Mouse (Mus musculus) CD8-positive naive resting alpha-beta T cell, adult 2 months (primary cell): ENCODE data around the gene Rfng.
"Not testable (repeated sequence)": the region's sequence is repeated elsewhere in the genome, so short reads cannot be mapped to it uniquely, and the experiment has no call there.

ENCODE experiments used
- DNase-seq, 2 experiments: peaks; one replicate each; pipeline ENCODE4 v3.0.0; 2022; ENCODE audit warnings: low read depth in 2 of 2, low spot score in 2 of 2

Rfng gene

DNA sequence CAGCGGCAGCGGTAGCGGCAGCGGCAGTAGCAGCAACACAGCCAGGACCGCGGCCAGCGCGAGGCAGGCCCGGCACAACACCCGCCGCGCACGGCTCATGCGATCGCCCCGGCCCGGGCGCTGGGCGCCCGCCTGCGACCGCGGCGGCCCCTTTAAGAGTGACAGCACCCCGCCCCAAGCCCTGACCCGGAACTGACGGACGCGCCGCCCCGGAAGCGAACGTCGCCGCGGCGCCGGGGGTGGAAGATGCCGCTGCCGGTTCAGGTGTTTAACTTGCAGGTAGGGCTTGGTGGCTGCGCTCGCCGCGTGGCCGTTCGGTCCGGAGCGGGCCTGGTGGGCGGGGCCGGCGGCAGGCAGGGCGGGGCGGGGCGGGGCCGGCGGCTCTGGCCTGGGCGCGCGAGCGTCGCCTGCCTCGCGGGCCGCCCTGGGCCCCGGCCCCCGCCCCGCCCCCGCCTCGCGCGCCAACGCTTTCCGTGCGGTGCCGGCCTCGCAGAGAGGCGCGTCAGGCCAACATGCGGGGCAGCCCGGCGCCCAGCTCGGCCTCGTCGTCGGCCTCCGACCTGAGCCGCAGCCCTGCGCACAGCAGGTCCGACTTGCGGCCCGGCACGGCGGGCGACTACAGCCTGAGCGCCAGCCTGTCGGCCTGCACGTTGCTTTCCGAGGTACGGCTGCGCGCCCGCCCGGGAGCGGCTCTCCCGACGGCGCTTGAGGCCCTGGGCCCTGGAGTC, at the start of gene Rfng, which contains the start of gene Gps1:
Rfng (minus strand) TSS at position 144 of the 728 bp plus-strand sequence.
Gps1 (plus strand) TSS at position 209 of the 728 bp plus-strand sequence.
- DNase-seq, result peak; percentile 65 to 70

DNA sequence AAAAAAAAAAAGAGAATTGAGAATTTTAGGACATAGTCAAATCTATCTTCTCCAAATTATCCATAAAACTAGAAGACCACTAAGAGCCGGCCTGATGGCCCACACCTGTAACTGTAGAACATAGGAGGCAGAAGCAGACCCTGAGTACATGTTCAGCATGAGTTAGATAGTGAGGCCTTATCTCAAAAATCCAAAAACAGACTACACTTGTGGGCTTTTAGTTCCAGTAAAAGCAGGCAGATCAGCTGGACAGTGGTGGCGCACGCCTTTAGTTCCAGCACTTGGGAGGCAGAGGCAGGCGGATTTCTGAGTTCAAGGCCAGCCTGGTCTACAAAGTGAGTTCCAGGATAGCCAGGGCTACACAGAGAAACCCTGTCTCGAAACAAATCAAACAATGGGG, 49.0 kb upstream of the Rfng start:
- not testable (repeated sequence) for DNase-seq

DNA sequence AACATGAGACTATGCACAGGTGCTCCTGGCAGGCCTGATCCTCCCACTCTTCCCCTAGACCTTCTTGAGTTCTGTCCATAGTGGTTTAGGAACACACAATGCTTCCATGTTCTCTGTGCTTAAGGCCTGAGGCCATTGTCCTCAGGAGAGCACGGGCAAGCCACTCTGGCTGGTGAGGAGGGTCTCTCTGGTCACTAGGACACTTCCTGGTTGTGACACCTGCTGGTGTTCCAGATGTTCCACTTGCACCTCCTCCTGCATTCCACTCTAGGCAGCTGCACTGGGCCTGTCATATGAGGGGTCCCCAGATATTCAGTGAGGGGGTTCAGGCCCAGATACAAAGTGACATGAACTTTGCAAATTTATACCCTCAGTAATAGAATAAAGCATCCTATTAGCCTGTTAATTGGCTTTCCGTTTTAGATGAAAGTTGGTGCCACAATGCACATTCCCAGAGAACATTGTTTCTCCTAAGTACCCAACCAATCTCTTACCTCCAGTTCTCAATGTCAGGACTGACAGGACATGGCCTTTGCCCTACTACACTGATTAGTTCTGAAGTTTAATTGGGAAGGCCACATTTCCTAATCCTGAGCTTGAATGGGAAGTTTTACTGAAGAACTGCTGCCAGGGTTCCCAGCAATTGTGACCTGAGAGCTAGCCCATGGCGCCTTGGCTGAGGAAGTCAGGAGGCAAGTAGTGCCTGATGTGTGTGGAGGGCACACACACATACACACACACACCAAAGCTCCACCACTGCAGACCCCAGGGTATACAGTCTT, 47.8 kb upstream of the Rfng start:
- DNase-seq, result no peak

DNA sequence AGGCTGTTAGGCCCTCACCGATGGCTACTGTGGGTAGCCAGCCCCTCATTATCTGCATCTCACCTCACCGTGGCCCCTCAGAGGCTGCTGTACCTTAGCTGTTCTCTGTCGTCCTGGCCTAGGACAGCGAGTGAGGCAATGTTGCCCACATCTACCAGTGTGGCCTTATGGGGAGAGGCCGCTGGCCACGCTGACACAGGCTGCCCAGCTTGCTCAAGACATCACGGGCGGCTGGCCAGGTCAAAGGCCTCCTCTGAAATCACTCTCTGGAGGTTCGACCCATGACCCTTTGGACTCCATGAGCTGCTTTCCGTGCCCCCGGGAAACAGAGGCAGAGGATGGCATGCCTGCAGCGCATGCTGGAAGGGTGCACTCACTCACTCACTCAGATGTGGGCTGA, 46.7 kb upstream of the Rfng start:
- DNase-seq, result no peak

DNA sequence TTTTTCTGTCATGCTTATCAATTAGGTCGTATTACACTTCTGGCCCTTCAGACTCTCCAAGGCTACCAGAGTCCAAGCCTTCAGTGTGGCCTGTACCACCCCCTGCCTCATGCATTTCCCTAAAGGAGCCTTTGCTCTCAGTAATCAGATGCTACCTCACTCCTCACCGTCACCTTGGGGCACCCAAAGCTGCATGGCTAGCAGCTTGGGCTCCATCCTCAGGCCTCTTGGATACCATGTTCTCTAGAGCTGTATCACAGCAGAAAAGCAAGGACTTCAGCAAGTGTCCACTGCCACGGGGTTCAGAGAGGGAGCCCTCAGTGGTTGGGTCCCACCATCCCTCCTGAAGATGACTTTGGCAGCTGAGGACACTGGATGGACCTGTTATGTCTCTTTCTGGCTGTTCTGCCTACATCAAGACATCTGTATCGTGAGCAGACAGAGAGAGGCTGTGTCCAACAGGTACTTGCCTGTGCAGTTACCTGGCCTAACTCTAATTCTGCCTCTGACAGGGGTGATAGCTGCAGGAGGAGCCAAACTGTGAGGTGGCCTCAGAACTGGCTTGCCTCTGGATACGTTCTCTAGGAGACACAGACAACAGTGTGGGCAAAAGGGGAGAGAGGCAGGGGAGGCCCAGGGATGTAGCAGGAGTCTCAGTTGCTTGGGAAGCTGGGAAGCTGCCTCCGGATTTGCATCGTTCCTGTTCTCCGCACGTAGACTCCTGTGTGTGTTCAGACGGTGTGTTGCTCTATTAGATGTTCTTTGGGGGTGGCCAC, 45.9 kb upstream of the Rfng start:
- DNase-seq, result no peak

DNA sequence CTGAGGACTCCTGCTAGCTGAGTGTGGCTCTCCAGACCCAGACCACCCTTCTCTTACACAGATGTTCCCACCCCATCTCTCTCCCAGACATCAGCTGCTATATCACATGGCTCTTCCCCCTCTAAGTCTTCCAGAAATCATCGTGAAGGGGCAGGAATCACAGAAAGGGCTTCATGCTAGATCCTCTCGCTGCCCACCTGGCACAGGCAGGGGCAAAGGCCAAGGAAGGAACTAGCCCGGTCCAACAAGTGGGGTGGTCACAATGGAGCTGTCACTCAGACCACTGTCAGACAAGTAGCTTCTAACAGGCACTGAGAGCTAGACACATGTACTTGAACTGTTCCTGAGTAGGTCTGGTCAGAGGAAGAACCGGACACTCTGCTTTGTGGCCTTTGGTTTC, 44.4 kb upstream of the Rfng start:
- DNase-seq, result no peak

DNA sequence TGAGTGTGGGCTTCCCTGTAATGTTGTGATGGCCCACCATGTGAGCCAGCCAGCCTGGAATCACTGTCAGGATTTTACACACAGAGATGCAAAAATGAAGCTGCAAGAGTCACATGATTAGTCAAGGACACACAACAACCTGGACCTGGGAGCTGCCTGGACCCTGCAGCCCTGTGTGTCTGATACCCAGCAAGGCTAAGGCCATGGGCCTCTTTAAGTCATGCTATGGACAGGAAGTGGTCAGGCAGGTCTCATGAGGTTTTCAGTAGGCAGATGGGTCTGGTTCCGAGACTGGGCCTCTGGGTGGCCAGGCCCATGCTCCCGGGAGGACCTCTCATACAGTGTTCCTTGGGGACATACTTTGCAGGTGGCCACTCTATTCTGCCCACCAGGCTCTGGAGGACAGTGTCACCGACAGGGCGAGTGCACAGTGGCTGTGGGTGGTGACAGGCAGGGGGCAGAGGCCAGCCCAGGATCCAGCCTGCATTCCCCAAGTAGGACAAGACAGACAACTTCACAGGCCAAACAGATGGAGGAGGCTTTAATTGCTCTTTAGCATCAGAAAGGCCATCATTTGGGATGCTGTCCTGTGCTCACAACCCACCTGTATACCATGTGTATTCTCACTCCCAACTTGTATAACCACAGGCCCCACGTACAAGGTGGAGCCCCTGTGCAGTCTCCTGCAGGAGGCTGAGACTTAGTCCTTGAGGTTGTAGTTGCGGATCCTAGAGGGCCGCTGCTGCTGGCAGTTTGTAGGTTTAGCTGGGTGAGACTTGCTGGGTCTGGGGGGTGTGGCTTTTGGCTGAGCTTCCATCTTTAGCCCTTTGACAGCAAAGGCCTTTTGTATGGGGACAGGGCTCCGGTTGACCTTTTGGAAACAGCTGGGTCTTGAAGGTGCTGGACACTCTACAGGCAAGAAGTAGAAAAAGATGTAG, 42.3 kb upstream of the Rfng start:
- DNase-seq, result no peak

DNA sequence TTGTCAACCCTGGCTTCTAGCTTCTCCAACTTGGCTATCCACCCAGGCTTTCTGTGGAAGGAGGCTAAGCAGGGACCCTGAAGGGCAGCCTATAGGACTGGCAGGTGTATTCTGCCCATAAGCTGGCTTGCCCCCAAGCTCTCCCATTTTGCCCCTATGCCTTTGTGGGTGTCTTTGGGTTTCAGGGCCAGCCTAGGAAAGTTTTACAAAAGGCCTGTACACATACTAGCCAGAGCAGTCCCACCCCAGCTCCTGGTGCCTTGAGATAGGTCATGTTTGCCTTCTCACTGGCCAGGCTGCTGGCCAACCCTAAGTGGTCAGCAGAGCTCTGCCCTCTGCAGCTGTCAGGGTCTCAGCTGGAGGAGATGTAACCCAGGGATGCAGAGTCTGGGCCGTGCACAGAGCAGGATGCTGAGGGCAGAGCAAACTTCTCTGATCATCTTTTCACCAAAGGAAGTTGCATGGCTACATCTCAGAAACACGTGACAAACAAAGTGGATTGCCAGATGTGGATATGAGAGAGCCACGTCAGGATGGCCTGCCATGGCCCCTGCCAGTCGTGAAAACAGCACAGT, 41.4 kb upstream of the Rfng start:
- DNase-seq, result peak in 1 of 2 experiments; percentile 26

DNA sequence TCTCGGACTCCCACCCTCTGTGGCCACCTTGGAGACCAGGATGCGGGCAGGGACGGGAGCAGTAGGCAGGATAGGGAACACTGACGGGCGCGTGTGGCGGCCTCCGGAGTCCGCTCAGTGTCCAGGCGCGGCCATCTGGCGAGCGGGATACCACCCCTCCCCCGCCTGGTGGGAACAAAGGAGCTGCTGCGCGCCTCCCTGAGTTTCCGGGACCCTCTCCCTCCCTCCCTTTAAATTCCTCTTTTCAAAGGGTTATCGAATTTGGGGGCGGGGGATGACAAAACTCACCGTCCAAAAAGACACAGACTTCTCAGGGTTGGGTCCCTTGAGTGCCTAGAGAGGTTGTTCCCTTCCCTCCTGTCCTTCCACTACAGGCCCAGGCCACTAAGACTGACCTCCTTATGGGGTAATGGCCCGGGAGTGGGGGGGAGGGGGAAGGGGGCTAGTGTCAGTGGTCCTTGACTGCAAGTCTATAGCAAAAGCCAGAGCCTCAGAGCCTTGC, 40.8 kb upstream of the Rfng start:
- DNase-seq, result no peak

DNA sequence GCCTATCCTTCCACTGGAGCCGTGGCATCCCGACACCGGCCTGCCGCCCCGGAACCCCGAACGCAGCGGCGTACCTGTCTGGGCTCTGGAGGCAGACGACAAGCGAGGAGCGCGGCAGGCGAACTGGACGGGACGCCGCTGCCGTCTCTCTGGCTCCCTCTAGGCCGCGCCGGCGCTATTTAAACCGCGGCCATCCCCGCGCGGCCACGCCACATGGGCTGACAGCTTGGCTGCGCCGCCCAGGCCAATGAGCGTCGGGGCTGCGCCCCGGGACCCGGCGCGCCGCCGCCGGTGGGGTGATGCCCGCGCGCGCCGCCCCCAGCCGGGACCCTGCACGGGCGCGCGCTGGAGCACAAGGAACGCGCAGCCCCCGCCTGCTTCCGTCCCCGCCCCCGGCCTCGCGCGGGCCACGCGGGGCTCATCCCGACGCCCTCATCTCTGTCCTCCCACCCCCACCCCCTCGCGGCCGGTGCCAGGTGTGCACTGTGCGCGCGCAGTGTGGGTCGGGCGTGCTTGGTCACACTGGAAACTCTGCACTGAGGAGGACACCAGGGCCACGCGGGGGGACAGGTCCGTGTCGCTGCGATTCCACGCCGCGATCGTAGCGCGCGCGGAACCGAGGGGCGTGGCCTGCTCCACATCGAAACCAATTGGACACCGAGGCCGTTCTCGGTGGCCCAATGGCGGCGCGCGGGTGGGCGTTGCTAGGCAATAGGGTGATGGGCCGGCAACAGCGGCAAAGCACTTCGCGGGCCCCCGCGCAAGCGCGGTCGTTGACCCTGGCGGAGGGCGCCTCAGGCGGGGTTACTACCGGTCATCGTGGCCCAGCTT, 40.2 kb upstream of the Rfng start, which contains the start of gene Fasn:
Fasn (minus strand) TSS at position 592 of the 831 bp plus-strand sequence.
- DNase-seq, result peak; percentile 90 to 92

DNA sequence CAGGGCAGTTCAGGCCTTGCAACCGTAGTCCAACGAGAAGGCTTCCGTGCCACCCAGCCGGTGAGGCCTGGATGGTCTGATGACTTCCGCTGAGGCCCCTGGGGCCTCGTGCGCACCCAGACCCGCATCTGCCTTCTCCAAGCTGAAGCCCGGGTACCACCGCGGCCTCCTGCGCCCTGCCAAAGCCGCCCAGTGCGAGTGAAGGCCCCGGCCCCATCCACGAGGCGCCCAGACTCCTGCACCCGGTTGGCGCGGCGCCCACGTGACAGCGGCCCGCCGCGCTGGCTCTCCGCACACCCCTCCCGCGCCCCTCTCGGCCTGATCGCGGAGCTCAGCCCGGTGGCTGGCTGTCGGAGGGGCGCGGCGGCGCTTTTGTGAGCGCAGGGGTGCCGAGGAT, 39.5 kb upstream of the Rfng start:
- no peak for DNase-seq

DNA sequence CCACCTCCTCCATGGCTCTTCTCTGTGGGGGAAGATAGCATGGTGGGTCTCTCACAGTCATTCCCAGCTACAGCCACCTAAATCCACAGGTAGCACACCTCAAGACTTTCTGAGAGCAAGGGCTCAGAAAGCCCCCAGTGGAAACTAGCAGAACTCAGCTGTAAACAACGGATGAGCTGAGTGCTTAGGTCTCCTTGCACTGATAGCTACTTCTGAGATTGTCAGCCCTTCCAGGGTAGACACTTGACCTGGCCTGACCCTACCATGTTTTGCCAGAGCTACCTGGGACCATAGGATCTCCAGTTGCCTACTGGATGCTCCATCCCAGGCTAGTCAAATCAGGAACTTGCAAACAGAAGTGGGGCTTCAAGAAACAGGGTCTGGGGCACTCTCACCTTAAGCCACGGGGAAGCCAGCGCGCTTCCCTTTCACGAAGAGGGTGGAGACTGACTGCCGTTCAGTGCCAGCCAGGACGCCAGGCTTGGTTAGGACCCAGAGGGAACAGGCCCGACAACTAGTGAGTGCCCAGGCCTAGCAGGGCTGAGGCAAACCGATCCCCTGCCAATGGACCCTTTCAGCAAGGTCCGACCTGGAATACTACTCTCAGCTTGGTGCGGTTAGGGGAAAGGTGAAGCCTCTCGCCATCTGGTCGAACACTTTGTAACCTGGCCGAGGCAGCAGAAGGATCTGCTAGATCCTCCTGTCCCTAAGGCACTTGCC, 39.0 kb upstream of the Rfng start:
- DNase-seq, result peak in 1 of 2 experiments; percentile 9

DNA sequence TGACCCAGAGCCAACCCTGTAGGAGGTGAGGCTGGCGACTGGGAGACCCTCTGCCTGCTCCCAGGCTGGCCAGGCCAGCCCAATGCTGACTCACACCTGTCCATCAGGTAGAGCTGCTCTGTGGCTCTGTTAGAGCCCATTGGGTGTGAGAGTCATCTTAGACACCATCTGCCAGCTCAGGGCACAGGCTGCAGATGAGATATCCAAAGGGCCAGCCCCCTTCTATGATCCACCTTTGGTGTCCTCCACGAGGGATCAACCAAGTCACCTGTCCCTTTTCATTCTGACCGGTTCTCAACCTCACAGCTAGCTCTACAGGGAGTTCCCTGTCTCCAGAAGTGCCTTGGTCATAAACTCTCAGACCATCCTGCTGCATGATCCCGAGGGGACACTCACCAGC, 38.3 kb upstream of the Rfng start:
- no peak for DNase-seq

DNA sequence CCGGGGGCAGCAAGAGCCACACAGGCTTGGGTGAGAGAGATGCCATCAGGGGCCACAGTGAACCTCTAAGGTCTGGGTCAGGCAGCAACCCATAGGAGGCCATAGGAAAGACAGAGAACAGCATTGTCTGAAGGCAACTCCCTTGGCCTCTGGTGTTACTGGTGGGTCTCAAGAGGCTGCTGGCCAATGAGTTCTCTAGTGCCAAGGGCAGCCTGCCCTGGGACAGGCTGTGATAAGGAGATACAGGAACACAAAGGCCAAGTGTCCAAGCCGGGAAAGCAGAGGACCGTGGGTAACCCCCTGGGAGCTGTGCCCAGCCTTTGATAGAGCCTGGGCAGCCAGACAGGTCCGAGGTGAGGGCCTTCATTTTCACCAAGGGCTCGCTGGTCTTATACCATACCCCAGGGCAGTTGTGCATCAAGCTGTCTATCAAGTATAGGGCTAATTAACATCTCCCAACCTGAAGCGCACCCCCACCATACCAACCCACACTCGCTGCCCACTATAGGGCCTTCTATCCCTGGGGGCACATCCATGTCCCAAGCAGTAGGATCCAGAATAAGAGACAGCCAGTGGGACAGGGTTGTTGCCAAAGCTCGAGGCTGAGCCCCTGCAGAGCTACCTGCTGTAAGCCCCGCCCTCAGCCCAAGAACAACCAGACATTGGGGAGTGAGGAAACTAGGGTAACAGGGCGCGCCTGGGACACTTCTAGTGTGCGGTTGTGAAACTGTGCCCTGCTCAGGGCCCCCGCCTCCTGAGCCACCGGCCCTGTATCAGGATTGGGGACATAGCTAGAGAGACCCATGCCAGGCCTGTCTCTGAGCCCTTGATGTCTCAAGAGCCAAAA, 37.3 kb upstream of the Rfng start:
- DNase-seq, result no peak

DNA sequence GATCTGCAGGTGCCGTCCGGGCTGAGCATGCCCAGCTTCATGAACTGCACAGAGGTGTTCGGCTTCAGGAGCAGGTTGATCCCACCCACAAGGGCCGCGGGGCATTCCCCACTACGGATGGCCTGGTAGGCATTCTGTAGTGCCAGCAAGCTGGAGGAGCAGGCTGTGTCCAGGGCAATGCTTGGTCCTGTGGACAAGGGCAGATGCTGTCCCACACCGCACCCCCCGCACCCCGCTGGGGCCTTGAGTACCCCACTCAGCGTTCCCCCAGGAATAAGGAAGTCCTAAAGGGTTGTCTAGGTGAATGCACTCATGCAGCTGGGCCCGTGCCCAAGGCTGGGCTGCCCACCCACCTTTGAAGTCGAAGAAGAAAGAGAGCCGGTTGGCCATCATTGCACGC, 36.5 kb upstream of the Rfng start:
- no peak for DNase-seq

DNA sequence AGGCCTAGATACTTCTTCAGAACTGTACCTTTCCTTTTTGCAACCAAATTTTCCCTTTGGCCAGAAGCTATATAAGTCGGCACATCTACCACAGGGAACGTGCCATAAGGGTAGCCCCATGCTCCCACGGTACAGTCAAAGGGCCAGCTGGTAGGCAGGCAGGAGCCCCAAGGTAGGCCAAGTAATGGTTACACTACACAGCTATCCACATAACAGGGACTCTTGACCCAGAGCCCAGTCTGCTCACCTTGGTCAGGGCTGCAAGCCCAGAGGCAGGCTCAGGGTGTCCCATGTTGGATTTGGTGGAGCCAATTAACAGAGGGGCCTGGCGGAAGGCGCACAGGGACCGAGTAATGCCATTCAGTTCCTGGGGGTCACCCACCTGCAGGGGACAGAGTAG, 35.5 kb upstream of the Rfng start:
- DNase-seq, result no peak

DNA sequence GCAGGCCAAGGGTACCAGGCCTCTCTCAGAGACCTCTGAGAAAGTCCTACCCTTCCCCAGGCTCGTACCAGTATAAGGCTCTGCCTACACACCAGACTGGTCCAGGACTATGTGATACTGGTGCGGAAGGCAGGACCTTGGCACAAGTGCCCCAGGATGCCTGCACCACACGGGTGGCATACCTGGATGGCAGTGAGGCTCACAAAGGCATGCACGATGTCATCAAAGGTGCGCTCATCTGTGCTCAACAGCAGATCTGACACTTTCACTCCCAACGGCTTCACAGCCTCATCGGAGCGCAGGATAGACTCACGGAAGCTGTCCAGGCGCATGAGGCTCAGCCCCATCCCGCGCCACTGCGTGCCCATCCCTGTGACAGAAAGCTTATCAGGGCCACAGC, 34.2 kb upstream of the Rfng start:
- no peak for DNase-seq

DNA sequence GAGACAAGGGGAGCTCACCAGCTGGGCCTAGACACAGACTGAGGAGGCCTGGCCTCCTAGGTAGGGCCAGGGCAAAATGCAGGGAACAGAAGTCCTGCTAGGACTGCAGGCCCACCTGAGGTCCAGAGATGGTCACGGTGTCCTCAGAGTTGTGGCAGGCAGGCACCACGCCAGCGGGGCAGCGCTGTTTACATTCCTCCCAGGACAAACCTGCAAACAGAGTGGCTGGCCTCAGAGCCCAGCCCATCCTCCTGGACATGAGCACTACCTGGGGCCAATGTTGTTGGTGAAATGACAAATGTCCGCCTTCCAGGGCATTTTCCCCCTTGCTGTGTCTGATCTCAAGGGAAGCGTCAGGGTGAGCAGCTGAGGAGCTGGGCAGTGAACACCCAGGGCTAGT, 33.4 kb upstream of the Rfng start:
- DNase-seq, result no peak
